In the genomic region with DNA sequence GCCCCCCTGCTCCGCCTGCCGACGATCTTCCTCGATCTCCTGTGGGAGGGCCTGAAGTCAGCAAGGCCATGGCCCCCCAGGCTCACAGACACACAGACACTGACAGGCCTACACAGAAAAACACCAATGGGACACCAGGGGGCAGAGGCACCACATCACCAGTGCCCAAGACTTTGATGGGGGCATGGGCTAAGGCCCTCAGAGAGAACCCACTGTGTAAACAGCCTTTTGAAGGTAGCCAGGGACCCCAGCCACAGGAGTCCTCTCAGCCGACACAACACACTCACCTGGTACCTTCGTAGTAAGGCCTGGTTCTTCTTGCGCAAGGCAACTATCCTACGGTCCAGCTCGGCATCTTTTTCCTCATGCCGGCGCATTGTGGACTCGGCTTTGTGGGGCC, we compare ENCODE assay signal across 11 mouse cellular contexts. TPM values are rescaled to one million over a fixed set of nuclear protein-coding genes. Genes with fewer than 3 reads are reported as not detected.
DNase-seq lines count a peak whose midpoint lies in the region; ATAC-seq lines count a peak whose summit lies in the region.
"Had no signal": no experiment of that assay in that cellular context is flagged by ENCODE, and none has a peak within 500 bp of the region (broad histone marks: within the 10 kb centered on the region; RNA-seq: fewer than 3 reads in every experiment).

No protein-coding gene starts in this region.

- no peaks in the 10 kb centered on the region for H3K9me3 ChIP-seq in heart, embryonic 12.5 days (replicated peaks)
- H3K9me3 ChIP-seq in heart, embryonic 16.5 days (replicated peaks; ENCODE audit: control insufficient read depth, low read length): no peaks in the 10 kb centered on the region
- H3K9me3 ChIP-seq in midbrain, embryonic 12.5 days: no peaks in the 10 kb centered on the region

- peaks cover 53% of the 10 kb centered on the region for H3K4me1 ChIP-seq in heart, embryonic 12.5 days (replicated peaks)
- H3K4me1 ChIP-seq in heart, embryonic 16.5 days (ENCODE audit: control insufficient read depth, insufficient read depth, low read length): peaks cover 50% of the 10 kb centered on the region
- peaks cover 44% of the 10 kb centered on the region for H3K4me1 ChIP-seq in midbrain, embryonic 12.5 days

- no peak for ATAC-seq in heart, embryonic 12.5 days (ENCODE audit: insufficient number of reproducible peaks, low FRiP score)
- no peak for ATAC-seq in heart, embryonic 16.5 days (replicated peaks; ENCODE audit: extremely low read depth, insufficient read depth, low FRiP score)
- no peak for ATAC-seq in midbrain, embryonic 12.5 days (ENCODE audit: low FRiP score, low read depth)

- no peak for DNase-seq in heart, postnatal 25 days (ENCODE audit: low spot score)
- DNase-seq in MN1 (ENCODE audit: low spot score): peak; percentile 41
- no peak for DNase-seq in ovary, postnatal 14 days (ENCODE audit: low spot score)
- no peak for DNase-seq in left cerebral cortex, postnatal 25 days (ENCODE audit: low spot score in 2 of 2)
- no peak for DNase-seq in left cerebral cortex, adult 11 months (ENCODE audit: low spot score)
- DNase-seq: thymus, postnatal 4 days had no signal

- peaks cover 19% of the 10 kb centered on the region for H3K36me3 ChIP-seq in heart, embryonic 12.5 days
- H3K36me3 ChIP-seq in heart, embryonic 16.5 days (ENCODE audit: control insufficient read depth, insufficient read depth): no peaks in the 10 kb centered on the region
- H3K36me3 ChIP-seq in midbrain, embryonic 12.5 days: no peaks in the 10 kb centered on the region

- intact Hi-C loops in heart, postnatal 25 days (cut with DNase I): loop anchor here (1.0 kb wide), 1 partner anchor 16 kb away; a partner anchor contains a TSS
- intact Hi-C loops in left cerebral cortex, postnatal 25 days (cut with DNase I): loop anchor here (2.0 kb wide), 1 partner anchor 15 kb away; no protein-coding TSS in a partner anchor

- peak overlapping the region; percentile 77 for H3K4me2 ChIP-seq in heart, embryonic 12.5 days
- peak overlapping the region; percentile 71 for H3K4me2 ChIP-seq in heart, embryonic 16.5 days (ENCODE audit: low read depth, low read length)
- H3K4me2 ChIP-seq in midbrain, embryonic 12.5 days (replicated peaks): peak overlapping the region; percentile 49

- whole genome bisulfite sequencing in heart, embryonic 12.5 days: 77% methylated on average over 12 of the region's 12 CpGs
- WGBS in heart, embryonic 16.5 days: 76% methylated on average over 12 of the region's 12 CpGs
- 86% methylated on average over 12 of the region's 12 CpGs for WGBS in midbrain, embryonic 12.5 days

- peak overlapping the region; percentile 73 for H3K9ac ChIP-seq in heart, embryonic 12.5 days
- peak overlapping the region; percentile 63 for H3K9ac ChIP-seq in heart, embryonic 16.5 days (ENCODE audit: low read length)
- H3K9ac ChIP-seq in midbrain, embryonic 12.5 days (replicated peaks): peak overlapping the region; percentile 59

- peak overlapping the region; percentile 96 for H3K27ac ChIP-seq in heart, embryonic 12.5 days (ENCODE audit: poor library complexity, severe bottlenecking)
- H3K27ac ChIP-seq in heart, embryonic 16.5 days (ENCODE audit: low read length): peak overlapping the region; percentile 99
- H3K27ac ChIP-seq in midbrain, embryonic 12.5 days (replicated peaks): peak overlapping the region; percentile 97

- H3K27me3 ChIP-seq in heart, embryonic 12.5 days (replicated peaks): peaks cover 13% of the 10 kb centered on the region
- no peaks in the 10 kb centered on the region for H3K27me3 ChIP-seq in heart, embryonic 16.5 days (ENCODE audit: control insufficient read depth, insufficient read depth, low read length)
- H3K27me3 ChIP-seq in midbrain, embryonic 12.5 days: peaks cover 43% of the 10 kb centered on the region

- H3K4me3 ChIP-seq in heart, embryonic 12.5 days: peak overlapping the region; percentile 38
- H3K4me3 ChIP-seq in heart, embryonic 16.5 days (ENCODE audit: low read length): peak overlapping the region; percentile 42; the same call in 1 of the 2 replicates
- no peak overlapping the region for H3K4me3 ChIP-seq in midbrain, embryonic 12.5 days

RNA-seq across cellular contexts. Expression of a gene that starts 1.1 kb away (rescaled TPM):
- polyA plus RNA-seq in heart, embryonic 12.5 days (2016; fragmentation: Nextera tagmentation; extraction: Ambion mirVana): 2.7 and 3.6 TPM in 2 replicates
- 10 to 100 TPM; 23.0 to 24.2 TPM for total RNA-seq in heart, postnatal 25 days (2021)
- 2.0 and 3.2 TPM in 2 replicates for polyA plus RNA-seq in heart, embryonic 16.5 days (2015; fragmentation: Nextera tagmentation; extraction: Ambion mirVana)
- polyA plus RNA-seq in midbrain, embryonic 12.5 days (2016; fragmentation: Nextera tagmentation; extraction: Ambion mirVana): 1.9 and 2.2 TPM in 2 replicates
- total RNA-seq in left cerebral cortex, postnatal 25 days (2021): 1 to 10 TPM; 3.7 to 3.8 TPM

RNA-seq across cellular contexts. Expression of a gene that starts 11.2 kb away (rescaled TPM):
- polyA plus RNA-seq in heart, embryonic 12.5 days (2016; fragmentation: Nextera tagmentation; extraction: Ambion mirVana): not detected in 2 replicates
- not detected for total RNA-seq in heart, postnatal 25 days (2021)
- polyA plus RNA-seq in heart, embryonic 16.5 days (2015; fragmentation: Nextera tagmentation; extraction: Ambion mirVana): 1.2 TPM in 1 of 2 replicates, not detected in the other
- polyA plus RNA-seq in midbrain, embryonic 12.5 days (2016; fragmentation: Nextera tagmentation; extraction: Ambion mirVana): not detected in 2 replicates
- total RNA-seq in left cerebral cortex, postnatal 25 days (2021): not detected
- total RNA-seq: ES-E14 had no signal
- polyA plus RNA-seq: limb, embryonic 11.5 days had no signal

RNA-seq across cellular contexts. Expression of a gene that starts 15.8 kb away (rescaled TPM):
- polyA plus RNA-seq in heart, embryonic 12.5 days (2016; fragmentation: Nextera tagmentation; extraction: Ambion mirVana): 33.8 and 37.3 TPM in 2 replicates
- total RNA-seq in heart, postnatal 25 days (2021): 10 to 100 TPM; 26.7 to 32.4 TPM
- polyA plus RNA-seq in heart, embryonic 16.5 days (2015; fragmentation: Nextera tagmentation; extraction: Ambion mirVana): 45.2 and 47.3 TPM in 2 replicates
- polyA plus RNA-seq in midbrain, embryonic 12.5 days (2016; fragmentation: Nextera tagmentation; extraction: Ambion mirVana): 25.1 TPM in 2 replicates
- 10 to 100 TPM; 38.3 to 39.7 TPM for total RNA-seq in left cerebral cortex, postnatal 25 days (2021)

RNA-seq across cellular contexts. Expression of a gene that starts 18.2 kb away (rescaled TPM):
- 0.10 and 0.23 TPM in 2 replicates for polyA plus RNA-seq in heart, embryonic 12.5 days (2016; fragmentation: Nextera tagmentation; extraction: Ambion mirVana)
- under 1 TPM in 1 of 2 experiments, not detected in 1; 0.03 TPM for total RNA-seq in heart, postnatal 25 days (2021)
- 0.10 and 0.24 TPM in 2 replicates for polyA plus RNA-seq in heart, embryonic 16.5 days (2015; fragmentation: Nextera tagmentation; extraction: Ambion mirVana)
- 17.5 and 17.8 TPM in 2 replicates for polyA plus RNA-seq in midbrain, embryonic 12.5 days (2016; fragmentation: Nextera tagmentation; extraction: Ambion mirVana)
- total RNA-seq in left cerebral cortex, postnatal 25 days (2021): 100 to 1,000 TPM; 186 to 188 TPM

RNA-seq across cellular contexts. Expression of a gene that starts 33.1 kb away (rescaled TPM):
- polyA plus RNA-seq in heart, embryonic 12.5 days (2016; fragmentation: Nextera tagmentation; extraction: Ambion mirVana): 1.4 and 1.5 TPM in 2 replicates
- total RNA-seq in heart, postnatal 25 days (2021): 1 to 10 TPM; 1.9 to 2.8 TPM
- 3.2 and 3.4 TPM in 2 replicates for polyA plus RNA-seq in heart, embryonic 16.5 days (2015; fragmentation: Nextera tagmentation; extraction: Ambion mirVana)
- polyA plus RNA-seq in midbrain, embryonic 12.5 days (2016; fragmentation: Nextera tagmentation; extraction: Ambion mirVana): 0.17 and 0.50 TPM in 2 replicates
- 1 to 10 TPM; 2.1 to 2.6 TPM for total RNA-seq in left cerebral cortex, postnatal 25 days (2021)
